Mouse (Mus musculus) kidney, adult 2 months (tissue): ENCODE measurements around the gene Dner. TPM values are rescaled to one million over a fixed set of nuclear protein-coding genes. Genes with fewer than 3 reads are reported as not detected.

Experiments
- DNase-seq: peaks from one replicate; pipeline ENCODE4 v3.0.0; 2021
- H3K27ac ChIP-seq: fragments of 200-500 bp; 2 replicates; pipeline ENCODE4 v1.5.1; 2012; ENCODE audit warnings: low read depth, low read length, control low read depth, inconsistent platforms; ENCODE audit not compliant: insufficient read depth
- H3K27me3 ChIP-seq: fragments of 200-500 bp; replicated peaks from 2 replicates; pipeline ENCODE4 v1.6.1; 2012; ENCODE audit warnings: mild to moderate bottlenecking, moderate library complexity, low read length, inconsistent platforms; ENCODE audit not compliant: control insufficient read depth, insufficient read depth
- H3K36me3 ChIP-seq: fragments of 200-500 bp; 2 replicates; pipeline ENCODE4 v1.6.1; 2012; ENCODE audit warnings: mild to moderate bottlenecking, moderate library complexity, low read length, inconsistent platforms; ENCODE audit not compliant: control insufficient read depth, insufficient read depth
- H3K4me1 ChIP-seq: fragments of 200-500 bp; 2 replicates; pipeline ENCODE4 v1.6.1; 2011; ENCODE audit warnings: low read length; ENCODE audit not compliant: control insufficient read depth, insufficient read depth
- H3K4me3 ChIP-seq: fragments of 200-500 bp; 2 replicates; pipeline ENCODE4 v1.5.1; 2011; ENCODE audit warnings: mild to moderate bottlenecking, low read depth, low read length, control low read depth; ENCODE audit not compliant: insufficient read depth
- CTCF ChIP-seq: fragments of 200-500 bp; conservative IDR thresholded peaks from 2 replicates; pipeline ENCODE4 v1.5.1; 2011; ENCODE audit warnings: low read depth, mild to moderate bottlenecking, control low read depth, low read length, moderate library complexity, mixed read lengths; ENCODE audit not compliant: insufficient read depth, insufficient read length
- POLR2A ChIP-seq: fragments of 200-500 bp; IDR thresholded peaks from one replicate; pipeline ENCODE4 v1.6.1; 2011; ENCODE audit warnings: low read depth, low read length, control low read depth
- WGBS: fragments of 180-500 bp; shearing (Covaris S2); methylation state at CpG from one replicate; pipeline ENCODE4 v1.1.7; 2018; 5-methylcytosine and 5-hydroxymethylcytosine counted together
- polyA plus RNA-seq: library from polyadenylated mRNA; depleted of rRNA; stranded (reverse); fragments of >200 nt; gene quantifications from 2 replicates; pipeline ENCODE4 v1.2.3, GENCODE M21; 2012

Dner gene
- polyA plus RNA-seq, 1 experiment: 0.66 TPM

GRCm38 (mm10) chr1:84402154-84402553, 293.9 kb downstream of the Dner start:
- H3K36me3 ChIP-seq: no peaks in the 10 kb centered on the region
- H3K4me3 ChIP-seq: no peak overlapping the region
- DNase-seq: no peak
- no peaks in the 10 kb centered on the region for H3K27me3 ChIP-seq
- 46% methylated on average over 1 of the region's 1 CpGs for WGBS
- no peak for TF ChIP-seq CTCF
- no peak for TF ChIP-seq POLR2A
- H3K27ac ChIP-seq: no peak overlapping the region
- no peaks in the 10 kb centered on the region for H3K4me1 ChIP-seq

DNA sequence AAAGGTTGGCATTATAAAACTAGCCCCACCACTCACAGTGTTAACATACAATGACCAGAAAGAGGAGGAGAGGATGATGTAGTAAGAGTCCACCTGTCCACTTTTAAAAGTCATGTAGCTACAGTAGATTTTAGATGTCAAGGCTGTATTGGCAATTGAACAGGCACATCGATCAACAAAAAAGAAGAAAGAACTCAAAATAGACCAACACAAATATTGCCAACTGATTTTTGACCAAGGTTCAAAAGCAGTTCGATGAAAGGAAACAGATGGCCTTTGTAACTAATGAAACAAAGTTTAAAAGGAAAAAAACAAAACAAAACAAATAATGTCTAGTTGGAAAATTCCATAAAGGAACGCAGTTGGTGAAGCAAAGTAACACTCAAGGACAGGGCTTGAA, 296.4 kb downstream of the Dner start:
- DNase-seq: no peak
- Histone ChIP-seq H3K4me1 (no peaks in the 10 kb centered on the region), H3K36me3 (no peaks in the 10 kb centered on the region), H3K27ac (no peak overlapping the region), H3K27me3 (no peaks in the 10 kb centered on the region), H3K4me3 (no peak overlapping the region)
- 58% methylated on average over 3 of the region's 3 CpGs for WGBS
- TF ChIP-seq POLR2A: no peak
- TF ChIP-seq CTCF: no peak

DNA sequence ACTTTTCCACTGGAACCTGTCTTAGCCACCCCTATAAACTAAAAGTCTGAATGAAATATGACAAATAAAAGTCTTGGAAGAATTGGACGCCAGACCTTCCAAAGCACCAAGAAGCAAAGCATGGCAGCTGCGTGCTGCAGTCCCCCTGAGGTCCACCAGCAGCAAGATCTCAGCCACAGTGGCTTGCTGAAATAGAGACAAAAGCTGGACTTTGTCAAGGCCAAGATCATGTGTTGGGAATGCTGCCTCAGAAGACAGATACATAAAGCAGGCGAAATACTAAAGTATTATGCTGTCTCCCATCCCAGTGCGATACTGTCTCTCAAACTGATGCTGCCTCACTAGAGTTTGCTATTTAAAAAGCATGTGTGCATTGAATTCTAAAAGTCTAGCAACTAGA, 296.9 kb downstream of the Dner start:
- no peaks in the 10 kb centered on the region for H3K4me1 ChIP-seq
- H3K4me3 ChIP-seq: no peak overlapping the region
- no peaks in the 10 kb centered on the region for H3K27me3 ChIP-seq
- TF ChIP-seq CTCF (no peak), POLR2A (no peak)
- H3K36me3 ChIP-seq: no peaks in the 10 kb centered on the region
- DNase-seq: no peak
- H3K27ac ChIP-seq: no peak overlapping the region
- 81% methylated on average over 4 of the region's 4 CpGs for WGBS

GRCm38 (mm10) chr1:84396787-84397186, 299.2 kb downstream of the Dner start:
- 72% methylated on average over 3 of the region's 3 CpGs for WGBS
- no peak for TF ChIP-seq CTCF
- TF ChIP-seq POLR2A: no peak

GRCm38 (mm10) chr1:84395928-84396327, 300.1 kb downstream of the Dner start:
- Histone ChIP-seq H3K27me3 (no peaks in the 10 kb centered on the region), H3K4me3 (no peak overlapping the region), H3K4me1 (no peaks in the 10 kb centered on the region), H3K36me3 (no peaks in the 10 kb centered on the region), H3K27ac (no peak overlapping the region)
- WGBS: 79% methylated on average over 8 of the region's 8 CpGs
- TF ChIP-seq CTCF (no peak), POLR2A (no peak)
- DNase-seq: no peak

More at GRCm38 (mm10) chr1:84396787-84397186, 299.2 kb downstream of the Dner start:
- no peak for DNase-seq
- no peak overlapping the region for H3K27ac ChIP-seq
- no peaks in the 10 kb centered on the region for H3K27me3 ChIP-seq
- no peaks in the 10 kb centered on the region for H3K4me1 ChIP-seq
- H3K36me3 ChIP-seq: no peaks in the 10 kb centered on the region
- H3K4me3 ChIP-seq: no peak overlapping the region

DNA sequence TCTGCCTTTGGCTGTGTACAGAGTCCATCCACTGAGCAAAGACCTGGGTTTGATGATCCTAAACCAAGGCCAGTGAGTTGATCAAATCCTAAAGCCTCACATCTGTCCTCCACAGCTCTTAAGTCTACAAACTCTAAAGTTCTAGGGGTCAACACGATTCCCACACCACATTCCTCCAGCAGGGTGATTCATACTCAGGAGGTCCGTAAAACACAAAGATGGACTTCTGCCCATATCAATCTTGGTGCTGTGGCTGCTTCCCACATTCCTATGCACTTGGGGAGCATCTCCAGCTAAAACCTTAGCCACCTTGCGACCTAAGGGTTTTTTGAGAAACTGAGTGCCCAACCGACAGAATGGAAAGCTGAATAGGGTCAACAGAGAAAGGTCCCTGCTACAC, 305.1 kb downstream of the Dner start:
- H3K27ac ChIP-seq: no peak overlapping the region
- H3K4me1 ChIP-seq: no peaks in the 10 kb centered on the region
- H3K27me3 ChIP-seq: no peaks in the 10 kb centered on the region
- no peak for DNase-seq
- H3K4me3 ChIP-seq: no peak overlapping the region
- TF ChIP-seq CTCF: no peak
- TF ChIP-seq POLR2A: no peak
- WGBS: 84% methylated on average over 4 of the region's 4 CpGs
- H3K36me3 ChIP-seq: no peaks in the 10 kb centered on the region

GRCm38 (mm10) chr1:84387616-84388015, 308.4 kb downstream of the Dner start:
- Histone ChIP-seq H3K4me1 (no peaks in the 10 kb centered on the region), H3K27me3 (no peaks in the 10 kb centered on the region), H3K4me3 (no peak overlapping the region), H3K36me3 (no peaks in the 10 kb centered on the region), H3K27ac (no peak overlapping the region)
- DNase-seq: no peak
- no peak for TF ChIP-seq CTCF
- TF ChIP-seq POLR2A: no peak
- WGBS: 44% methylated on average over 4 of the region's 4 CpGs

DNA sequence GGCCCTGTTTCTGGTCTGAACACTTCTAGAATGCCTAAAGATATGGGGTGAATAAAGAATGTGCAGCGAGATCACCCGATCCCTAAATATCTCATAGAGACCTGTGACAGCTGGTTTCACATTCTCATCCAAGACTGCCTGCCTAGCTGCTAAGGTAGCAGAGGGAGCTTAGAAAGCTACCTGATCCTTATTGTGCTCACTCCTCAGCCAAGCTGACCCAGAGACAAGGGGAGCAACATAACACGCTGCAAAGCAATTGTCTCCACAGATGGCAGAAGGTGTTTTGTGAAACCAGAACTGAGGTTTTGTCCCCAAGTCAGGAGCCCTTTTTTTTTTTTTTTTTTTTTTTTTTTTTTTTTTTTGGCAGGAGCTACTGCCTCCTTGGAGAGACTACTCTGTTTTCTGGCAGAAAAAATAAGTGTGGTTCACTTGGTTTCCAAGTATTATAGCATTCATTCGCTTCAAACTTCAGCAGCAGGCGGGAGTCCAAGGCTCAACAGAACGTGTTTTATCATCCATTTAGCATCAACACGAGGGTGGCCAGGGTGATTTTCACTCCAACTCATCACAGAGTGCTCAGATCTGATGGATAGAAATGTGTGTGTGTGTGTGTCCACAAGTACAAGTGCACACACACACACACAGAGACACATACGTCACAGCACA, 309.4 kb downstream of the Dner start:
- Histone ChIP-seq H3K4me3 (no peak overlapping the region), H3K36me3 (no peaks in the 10 kb centered on the region), H3K4me1 (no peaks in the 10 kb centered on the region), H3K27me3 (no peaks in the 10 kb centered on the region), H3K27ac (no peak overlapping the region)
- DNase-seq: no peak
- 68% methylated on average over 8 of the region's 8 CpGs for WGBS
- no peak for TF ChIP-seq POLR2A
- no peak for TF ChIP-seq CTCF
